Mouse (Mus musculus): Measurements from ENCODE around the gene Usp10.

GRCm38 (mm10) chr8:119994556-119994955 lies 84.4 kb downstream of the Usp10 start:
- TF ChIP-seq CTCF (IDR thresholded peaks at IDR 0.05; ENCODE audit: low read depth, low read length) (no peak), POLR2AphosphoS5 (IDR thresholded peaks at IDR 0.05; ENCODE audit: insufficient replicate concordance, low read depth, low read length) (no peak), TAL1 (conservative IDR thresholded peaks at IDR 0.05; ENCODE audit: low read depth, low read length) (no peak), GATA1 (IDR thresholded peaks at IDR 0.05; ENCODE audit: borderline replicate concordance, low read length) (no peak)

Measured in G1E (cell line).